Mouse (Mus musculus): Measurements from ENCODE around the gene Ppfibp1. TPM values are rescaled to one million over a fixed set of nuclear protein-coding genes. Genes with fewer than 3 reads are reported as not detected.

The Ppfibp1 gene
- polyA plus RNA-seq, 1 experiment from 2014 or later = 56.6 TPM

DNA sequence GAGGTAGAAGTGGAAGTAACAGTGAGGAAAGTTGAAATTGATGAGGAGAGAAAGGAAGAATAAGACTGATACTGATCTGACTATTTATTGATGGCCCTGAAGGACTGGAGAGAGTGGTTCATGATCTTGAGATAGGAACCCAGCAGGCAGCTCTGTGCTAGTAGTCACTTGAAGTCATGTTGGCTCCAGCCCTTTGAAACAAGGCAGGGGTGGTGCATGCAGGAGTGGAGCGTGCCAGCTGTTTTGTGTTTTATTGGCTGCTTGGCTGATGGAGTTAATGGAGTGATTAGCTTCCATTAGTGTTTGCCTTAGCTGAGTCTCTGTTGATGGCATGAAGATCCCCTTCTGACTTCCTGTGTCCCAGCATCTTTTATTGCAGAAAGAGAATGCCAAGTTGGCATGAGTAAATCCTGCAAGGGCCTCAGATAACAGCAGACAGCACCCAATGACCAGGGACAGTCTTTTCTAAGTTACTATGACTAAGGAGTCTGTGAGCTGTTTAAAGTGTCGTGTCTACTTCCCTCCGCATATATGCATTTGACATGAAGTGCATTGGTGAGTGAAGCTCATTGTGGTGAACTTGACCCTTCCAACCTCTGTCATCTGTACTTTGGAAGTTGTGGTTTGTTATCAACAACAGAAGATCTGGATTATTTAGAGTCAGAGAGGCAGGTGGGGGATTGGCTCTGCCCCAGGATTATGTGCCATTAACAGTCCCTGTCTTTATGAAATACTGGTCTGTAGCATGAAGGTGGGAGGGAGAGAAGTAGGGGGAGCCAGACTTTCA is 17.9 kb downstream of the Ppfibp1 start:
- WGBS = 86% methylated on average over 3 of the region's 3 CpGs
- Histone ChIP-seq H3K4me1 (peaks cover 20% of the 10 kb centered on the region), H3K27me3 (no peaks in the 10 kb centered on the region), H3K4me2 (no peak overlapping the region), H3K36me3 (no peaks in the 10 kb centered on the region), H3K9me3 (no peaks in the 10 kb centered on the region), H3K27ac (no peak overlapping the region), H3K9ac (no peak overlapping the region), H3K4me3 (no peak overlapping the region)
- ATAC-seq (ENCODE audit: insufficient number of reproducible peaks, insufficient read depth, low FRiP score, low TSS enrichment, low read depth) = no peak

DNA sequence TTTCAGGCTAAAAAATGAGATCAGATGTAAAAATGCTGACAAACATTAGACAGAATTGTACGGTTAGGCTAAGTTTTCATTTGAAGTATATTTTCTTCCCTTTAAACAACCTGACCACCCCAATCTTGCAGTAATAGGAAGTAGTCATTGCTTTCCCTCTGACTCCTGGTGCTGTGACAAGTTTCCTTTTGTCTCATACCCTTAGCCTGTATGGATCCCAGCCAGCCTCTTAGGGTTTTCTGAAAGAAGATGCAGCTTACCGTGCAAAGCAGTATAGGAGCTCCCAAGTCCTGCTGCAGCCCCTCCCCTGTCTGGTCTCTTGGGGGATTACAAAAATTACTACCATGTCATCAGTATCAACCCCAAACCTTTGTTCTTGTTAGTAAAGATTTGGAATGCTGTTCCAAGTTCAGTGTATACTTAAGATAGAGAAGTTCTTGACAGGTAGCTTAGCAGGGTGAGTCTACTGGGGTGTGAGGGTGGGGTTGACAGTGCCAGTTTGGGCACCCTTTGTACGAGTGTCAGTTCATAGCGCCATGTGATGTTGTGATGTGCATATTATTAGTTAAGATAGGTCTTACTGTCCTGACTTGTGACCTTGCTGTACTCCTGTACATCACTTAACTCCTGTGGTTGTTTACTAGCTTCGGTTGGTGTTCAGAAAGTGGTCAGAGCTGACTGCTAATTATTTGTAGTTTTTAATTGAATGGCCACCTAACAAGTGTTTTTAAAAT is 18.9 kb downstream of the Ppfibp1 start:
- 75% methylated on average over 5 of the region's 5 CpGs for WGBS

DNA sequence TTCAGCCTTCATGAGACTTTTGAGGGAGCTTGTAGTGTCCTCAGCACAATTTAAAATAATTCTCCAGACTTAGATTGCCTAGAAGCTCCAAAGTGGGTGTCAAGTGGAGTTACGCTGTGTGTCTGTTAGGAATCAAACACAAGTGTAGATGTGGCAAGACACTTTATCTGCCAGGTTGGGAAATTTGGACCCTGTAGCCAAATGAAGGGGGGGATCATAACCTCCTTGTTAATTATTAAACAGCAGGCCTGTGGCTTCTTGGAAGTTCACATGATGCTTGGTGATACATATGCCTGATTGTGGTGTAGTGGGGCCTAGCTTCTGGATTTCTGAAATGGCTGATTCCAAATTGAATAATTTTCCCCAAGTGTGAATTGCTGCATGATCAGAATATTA is 19.5 kb downstream of the Ppfibp1 start:
- no peaks in the 10 kb centered on the region for H3K36me3 ChIP-seq
- no peak overlapping the region for H3K4me2 ChIP-seq
- H3K9ac ChIP-seq = no peak overlapping the region
- no peak overlapping the region for H3K4me3 ChIP-seq
- WGBS = 96% methylated on average over 1 of the region's 1 CpGs
- H3K27ac ChIP-seq = no peak overlapping the region
- H3K27me3 ChIP-seq = no peaks in the 10 kb centered on the region
- no peak for ATAC-seq (ENCODE audit: insufficient number of reproducible peaks, insufficient read depth, low FRiP score, low TSS enrichment, low read depth)
- H3K4me1 ChIP-seq = peaks cover 25% of the 10 kb centered on the region
- no peaks in the 10 kb centered on the region for H3K9me3 ChIP-seq

More for the DNA sequence above, 18.9 kb downstream of the Ppfibp1 start:
- Histone ChIP-seq H3K9me3 (no peaks in the 10 kb centered on the region), H3K4me3 (no peak overlapping the region), H3K36me3 (no peaks in the 10 kb centered on the region), H3K4me1 (peaks cover 20% of the 10 kb centered on the region), H3K9ac (no peak overlapping the region), H3K27me3 (no peaks in the 10 kb centered on the region), H3K4me2 (no peak overlapping the region), H3K27ac (no peak overlapping the region)
- ATAC-seq (ENCODE audit: insufficient number of reproducible peaks, insufficient read depth, low FRiP score, low TSS enrichment, low read depth) = no peak

DNA sequence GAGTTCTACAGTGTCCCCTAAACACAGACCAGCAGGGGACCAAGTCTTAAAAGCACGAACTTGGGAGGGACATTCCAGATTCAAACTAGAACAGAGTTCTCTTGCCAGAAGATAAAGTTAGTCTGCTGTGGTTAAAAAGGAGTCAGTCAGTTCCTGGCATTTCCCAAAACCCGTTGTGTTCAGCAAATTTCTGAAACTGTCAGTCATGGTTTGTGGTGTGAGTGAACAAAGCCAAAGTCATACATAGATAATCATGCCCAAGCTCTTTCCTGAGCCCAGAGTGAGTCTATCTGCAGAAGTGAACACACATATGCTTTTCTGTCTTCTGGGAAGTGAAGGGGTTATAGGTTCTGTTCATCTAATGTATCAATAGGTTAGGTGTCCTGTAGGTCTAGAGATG is 20.5 kb downstream of the Ppfibp1 start:
- 51% methylated on average over 2 of the region's 2 CpGs for WGBS
- Histone ChIP-seq H3K9me3 (no peaks in the 10 kb centered on the region), H3K4me1 (peaks cover 36% of the 10 kb centered on the region)

DNA sequence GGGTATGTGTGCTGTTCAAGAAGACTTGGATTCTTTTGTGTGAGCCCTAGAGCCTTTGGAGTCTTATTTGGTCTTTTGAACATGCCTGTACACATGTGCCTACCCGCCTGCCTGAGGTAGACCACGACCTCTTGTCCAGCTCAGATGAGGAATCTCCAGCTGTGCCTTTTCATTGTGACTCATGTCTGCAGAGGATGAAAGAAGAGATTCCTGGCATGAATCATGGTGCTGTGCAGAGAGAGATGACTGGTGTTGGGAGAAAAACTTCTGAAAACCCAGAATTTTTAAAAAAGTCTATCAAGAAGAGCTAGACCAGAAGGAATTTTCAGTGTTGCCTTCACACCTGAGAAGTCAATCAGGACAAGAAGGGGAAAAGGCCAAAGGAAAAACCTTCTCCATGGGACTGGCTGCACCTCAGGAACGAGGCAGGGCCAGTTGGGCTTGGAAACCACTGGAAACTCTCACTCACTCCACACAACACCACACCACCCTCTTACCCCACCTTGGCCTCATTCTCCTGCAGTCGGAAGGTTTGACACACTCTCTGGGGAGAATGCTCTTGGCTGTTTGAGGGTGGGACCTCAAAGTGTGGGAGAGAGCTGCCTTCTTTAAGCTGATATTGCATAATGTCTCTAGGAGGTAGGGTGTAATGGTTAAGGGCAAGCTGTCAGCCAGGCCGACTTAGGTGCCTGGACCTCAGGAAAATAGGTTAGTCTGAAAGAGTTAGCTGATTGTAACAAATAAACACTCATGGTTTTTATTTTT is 21.6 kb downstream of the Ppfibp1 start:
- Histone ChIP-seq H3K27ac (no peak overlapping the region; the same call in 1 of the 2 replicates), H3K4me1 (peaks cover 41% of the 10 kb centered on the region), H3K4me3 (no peak overlapping the region), H3K36me3 (no peaks in the 10 kb centered on the region), H3K27me3 (no peaks in the 10 kb centered on the region), H3K4me2 (no peak overlapping the region), H3K9ac (no peak overlapping the region), H3K9me3 (no peaks in the 10 kb centered on the region)
- 82% methylated on average over 5 of the region's 5 CpGs for WGBS
- ATAC-seq (ENCODE audit: insufficient number of reproducible peaks, insufficient read depth, low FRiP score, low TSS enrichment, low read depth) = no peak

More for the DNA sequence above, 20.5 kb downstream of the Ppfibp1 start:
- ATAC-seq (ENCODE audit: insufficient number of reproducible peaks, insufficient read depth, low FRiP score, low TSS enrichment, low read depth) = no peak
- Histone ChIP-seq H3K9ac (no peak overlapping the region), H3K36me3 (no peaks in the 10 kb centered on the region), H3K27ac (no peak overlapping the region), H3K4me2 (no peak overlapping the region), H3K4me3 (no peak overlapping the region), H3K27me3 (no peaks in the 10 kb centered on the region)

DNA sequence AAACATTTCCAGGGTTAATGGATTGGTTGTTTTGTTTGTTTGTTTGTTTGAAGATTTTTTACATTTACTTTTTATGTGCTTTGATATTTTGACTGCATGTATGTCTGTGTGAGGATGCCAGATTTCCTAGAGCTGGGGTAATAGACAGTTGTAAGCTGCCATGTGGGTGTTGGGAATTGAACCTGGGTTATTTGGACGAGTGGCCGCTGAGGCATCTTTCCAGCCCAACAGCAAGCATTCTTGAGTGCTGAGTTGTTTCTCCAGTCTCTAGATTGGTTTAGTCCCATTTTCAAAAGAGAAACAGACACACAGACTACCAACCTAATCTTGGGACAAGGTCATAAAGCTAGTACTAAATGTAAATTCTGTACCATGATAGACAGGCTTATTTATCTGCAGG is 22.5 kb downstream of the Ppfibp1 start:
- Histone ChIP-seq H3K4me3 (no peak overlapping the region), H3K9ac (no peak overlapping the region), H3K27ac (no peak overlapping the region), H3K9me3 (no peaks in the 10 kb centered on the region), H3K36me3 (no peaks in the 10 kb centered on the region), H3K27me3 (no peaks in the 10 kb centered on the region), H3K4me2 (no peak overlapping the region), H3K4me1 (peaks cover 39% of the 10 kb centered on the region)
- 87% methylated on average over 2 of the region's 2 CpGs for WGBS
- no peak for ATAC-seq (ENCODE audit: insufficient number of reproducible peaks, insufficient read depth, low FRiP score, low TSS enrichment, low read depth)

DNA sequence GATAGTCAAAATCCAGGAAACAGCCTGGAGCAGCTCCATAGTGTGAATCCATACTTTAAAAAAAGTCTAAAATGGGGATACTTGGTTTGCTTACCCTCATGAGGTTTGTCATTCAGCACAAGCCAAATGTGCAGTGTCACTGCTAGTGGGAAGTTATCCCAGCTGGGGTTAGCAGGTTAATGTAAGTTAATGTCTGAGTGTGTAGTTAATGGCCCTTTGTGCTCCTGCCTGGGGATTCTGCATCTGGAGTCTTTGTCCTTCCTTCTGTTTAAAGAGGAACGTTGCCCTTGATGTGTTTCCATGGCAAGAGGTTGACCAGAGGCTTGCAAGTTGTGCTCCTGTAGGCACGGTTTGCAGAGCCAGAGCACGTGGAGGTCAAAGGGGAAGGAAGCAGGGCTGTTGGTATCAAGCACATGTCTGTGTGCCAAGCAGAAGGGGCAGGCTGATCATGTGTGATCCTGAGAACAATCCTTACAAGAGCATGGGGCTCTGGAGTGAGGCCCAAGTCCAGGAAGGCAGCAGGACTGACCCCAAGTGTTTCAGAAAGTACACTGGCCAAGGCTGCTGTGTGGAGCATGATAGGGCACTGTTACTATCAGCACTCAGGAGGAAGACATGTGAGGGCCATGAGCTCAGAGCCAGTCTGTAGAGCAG is 24.7 kb downstream of the Ppfibp1 start:
- Histone ChIP-seq H3K27me3 (no peaks in the 10 kb centered on the region), H3K36me3 (no peaks in the 10 kb centered on the region), H3K4me2 (no peak overlapping the region), H3K27ac (peak overlapping the region; percentile 69), H3K4me3 (no peak overlapping the region), H3K9me3 (no peaks in the 10 kb centered on the region), H3K4me1 (peaks cover 28% of the 10 kb centered on the region), H3K9ac (no peak overlapping the region)
- ATAC-seq (ENCODE audit: insufficient number of reproducible peaks, insufficient read depth, low FRiP score, low TSS enrichment, low read depth) = no peak
- WGBS = 20% methylated on average over 3 of the region's 3 CpGs

DNA sequence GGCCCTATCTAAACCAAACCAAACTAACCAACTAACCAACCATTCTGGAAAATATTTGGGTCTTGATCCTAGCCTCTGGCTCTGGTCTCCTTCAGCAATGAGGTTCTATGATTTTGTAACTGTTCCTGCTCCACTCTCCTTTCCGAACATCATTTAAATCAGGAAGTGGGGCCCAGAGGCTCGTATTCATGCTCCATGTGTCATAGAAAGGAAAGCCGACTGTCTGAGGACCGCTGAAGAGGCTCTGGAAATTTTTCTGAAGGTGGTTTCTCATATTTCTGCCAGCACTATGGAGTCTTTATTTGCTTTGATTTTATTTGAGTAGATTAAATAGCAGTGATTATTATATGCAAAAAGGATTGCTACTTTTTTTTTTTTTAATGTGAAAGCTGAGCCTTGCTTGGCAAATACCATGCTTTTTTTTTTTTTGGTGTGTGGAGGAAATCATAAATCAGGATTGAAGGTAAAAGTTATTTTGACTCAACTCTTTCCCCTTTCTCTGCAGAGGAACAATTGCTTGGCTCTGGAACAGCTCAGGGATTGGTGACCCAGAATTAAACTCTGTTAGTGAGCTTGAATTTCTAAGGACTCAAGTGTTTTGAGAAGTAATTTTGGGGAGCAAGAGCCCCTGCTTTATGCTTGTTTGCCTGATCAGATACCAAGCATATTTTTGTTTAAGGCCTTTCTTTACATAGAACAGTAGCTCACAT is 25.4 kb downstream of the Ppfibp1 start:
- no peaks in the 10 kb centered on the region for H3K36me3 ChIP-seq
- peaks cover 26% of the 10 kb centered on the region for H3K4me1 ChIP-seq
- no peak overlapping the region for H3K4me2 ChIP-seq
- H3K27me3 ChIP-seq = no peaks in the 10 kb centered on the region
- H3K4me3 ChIP-seq = no peak overlapping the region
- H3K9me3 ChIP-seq = no peaks in the 10 kb centered on the region
- ATAC-seq (ENCODE audit: insufficient number of reproducible peaks, insufficient read depth, low FRiP score, low TSS enrichment, low read depth) = no peak
- H3K9ac ChIP-seq = no peak overlapping the region
- peak overlapping the region; percentile 69 for H3K27ac ChIP-seq
- WGBS = 21% methylated on average over 4 of the region's 4 CpGs

DNA sequence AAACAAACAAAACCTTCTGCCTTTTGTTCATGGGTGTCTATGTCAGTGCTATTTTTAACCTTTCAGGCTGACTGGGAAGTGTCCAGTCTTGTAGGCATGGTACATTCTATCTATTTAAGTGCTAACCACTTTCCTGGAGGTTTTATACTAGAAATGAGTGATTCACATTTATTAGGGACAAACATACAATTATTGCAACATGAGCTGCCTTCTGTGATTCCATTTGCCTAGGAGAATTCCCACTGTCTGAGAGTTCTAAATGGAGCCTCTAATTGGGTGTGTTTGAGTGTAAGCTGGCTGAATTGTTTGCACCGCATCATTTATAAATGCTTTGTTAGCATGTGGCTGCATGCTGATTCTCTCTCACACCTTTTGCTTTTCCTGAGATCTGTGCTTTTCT is 27.5 kb downstream of the Ppfibp1 start:
- no peaks in the 10 kb centered on the region for H3K36me3 ChIP-seq
- H3K4me2 ChIP-seq = no peak overlapping the region
- 78% methylated on average over 1 of the region's 1 CpGs for WGBS

DNA sequence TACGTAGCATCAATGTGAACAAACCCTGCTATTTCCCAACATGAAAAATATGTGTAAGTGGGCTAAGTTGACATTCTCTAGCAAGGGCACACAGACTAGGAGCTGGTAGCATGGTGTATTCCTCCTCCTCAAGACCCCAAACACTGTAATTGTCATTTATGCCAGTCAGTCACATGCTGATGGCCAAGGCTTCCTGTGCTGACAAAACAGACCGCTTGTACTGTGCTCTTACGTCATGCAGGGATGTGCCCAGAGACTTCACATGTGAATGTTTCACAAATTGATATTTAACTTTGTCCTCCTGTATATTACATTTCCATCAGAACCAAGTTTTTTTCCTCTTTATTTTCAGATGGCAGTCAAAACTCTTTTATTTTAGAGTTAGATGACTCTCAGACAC is 29.1 kb downstream of the Ppfibp1 start:
- peaks cover 19% of the 10 kb centered on the region for H3K4me1 ChIP-seq
- WGBS = 80% methylated on average over 3 of the region's 3 CpGs
- H3K9ac ChIP-seq = no peak overlapping the region
- no peak overlapping the region for H3K27ac ChIP-seq
- H3K4me2 ChIP-seq = no peak overlapping the region
- no peak for ATAC-seq (ENCODE audit: insufficient number of reproducible peaks, insufficient read depth, low FRiP score, low TSS enrichment, low read depth)
- no peak overlapping the region for H3K4me3 ChIP-seq
- no peaks in the 10 kb centered on the region for H3K27me3 ChIP-seq
- no peaks in the 10 kb centered on the region for H3K36me3 ChIP-seq
- no peaks in the 10 kb centered on the region for H3K9me3 ChIP-seq

More for the DNA sequence above, 27.5 kb downstream of the Ppfibp1 start:
- no peaks in the 10 kb centered on the region for H3K27me3 ChIP-seq
- no peaks in the 10 kb centered on the region for H3K9me3 ChIP-seq
- ATAC-seq (ENCODE audit: insufficient number of reproducible peaks, insufficient read depth, low FRiP score, low TSS enrichment, low read depth) = no peak
- peaks cover 21% of the 10 kb centered on the region for H3K4me1 ChIP-seq
- no peak overlapping the region for H3K4me3 ChIP-seq
- H3K9ac ChIP-seq = no peak overlapping the region
- no peak overlapping the region for H3K27ac ChIP-seq

DNA sequence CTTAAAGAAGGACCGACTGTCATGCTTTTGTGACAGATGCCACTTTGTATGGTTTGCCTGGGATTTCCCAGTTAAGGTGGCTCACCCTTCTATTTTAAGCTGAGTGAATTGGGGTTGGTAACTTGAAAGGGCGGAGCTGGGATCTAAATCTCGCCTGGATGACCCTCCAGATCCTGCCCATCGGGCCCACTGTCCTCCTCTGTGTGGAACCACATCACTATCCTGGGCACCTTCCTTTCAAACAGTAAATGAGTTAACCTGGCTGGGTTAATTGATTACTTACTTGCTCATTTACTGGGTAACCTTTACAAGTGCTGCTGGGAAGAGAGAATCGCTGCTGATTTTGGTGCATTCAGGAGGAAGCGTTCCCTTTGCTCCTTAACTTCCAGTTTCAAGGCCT is 30.1 kb downstream of the Ppfibp1 start:
- ATAC-seq (ENCODE audit: insufficient number of reproducible peaks, insufficient read depth, low FRiP score, low TSS enrichment, low read depth) = no peak
- Histone ChIP-seq H3K4me3 (no peak overlapping the region), H3K4me2 (no peak overlapping the region), H3K27me3 (no peaks in the 10 kb centered on the region), H3K4me1 (peaks cover 10% of the 10 kb centered on the region), H3K36me3 (no peaks in the 10 kb centered on the region), H3K27ac (no peak overlapping the region), H3K9me3 (no peaks in the 10 kb centered on the region), H3K9ac (no peak overlapping the region)
- WGBS = 90% methylated on average over 6 of the region's 6 CpGs

Data from embryonic facial prominence, embryonic 13.5 days (tissue).